Mouse (Mus musculus) MEL (cell line): ENCODE measurements around the gene Alox5.

ENCODE experiments used
- CHD1 ChIP-seq: IDR thresholded peaks from 2 replicates; pipeline ENCODE4 v1.6.1; 2012; ENCODE audit warnings: low read depth, mild to moderate bottlenecking, inconsistent platforms, low read length, improper control_type of control experiment
- CTCF ChIP-seq, 3 experiments: IDR thresholded peaks in 2 of 3; conservative IDR thresholded peaks in 1 of 3; 2 replicates each; pipeline ENCODE4 v1.5.1; 2011 to 2012; ENCODE audit warnings: low read length in 3 of 3, low read depth in 2 of 3, mild to moderate bottlenecking in 2 of 3, improper control_type of control experiment in 1 of 3, inconsistent platforms in 1 of 3, mixed read lengths in 1 of 3, moderate library complexity in 1 of 3; ENCODE audit not compliant: control insufficient read depth in 1 of 3, insufficient read depth in 1 of 3, poor library complexity in 1 of 3, severe bottlenecking in 1 of 3
- EP300 ChIP-seq, 2 experiments: IDR thresholded peaks; 2 replicates each; pipeline ENCODE4 v1.6.1; 2011; ENCODE audit warnings: improper control_type of control experiment in 2 of 2, low read length in 2 of 2, low read depth in 1 of 2, mild to moderate bottlenecking in 1 of 2
- MAX ChIP-seq: IDR thresholded peaks from 2 replicates; pipeline ENCODE4 v1.6.1; 2011; ENCODE audit warnings: low read length, improper control_type of control experiment
- MEF2A ChIP-seq: IDR thresholded peaks from 2 replicates; pipeline ENCODE4 v1.6.1; 2014; ENCODE audit warnings: low read depth, mild to moderate bottlenecking, inconsistent platforms, low read length, improper control_type of control experiment; ENCODE audit not compliant: poor library complexity, insufficient replicate concordance, severe bottlenecking; ENCODE audit errors: extremely low read depth
- NRF1 ChIP-seq: IDR thresholded peaks from 2 replicates; pipeline ENCODE4 v1.6.1; 2014; ENCODE audit warnings: low read depth, mild to moderate bottlenecking, inconsistent platforms, low read length, improper control_type of control experiment, moderate library complexity; ENCODE audit not compliant: poor library complexity, insufficient read depth, severe bottlenecking
- POLR2A ChIP-seq, 2 experiments: IDR thresholded peaks; 2 replicates each; pipeline ENCODE4 v1.6.1; 2011 to 2012; ENCODE audit warnings: low read length in 2 of 2, mild to moderate bottlenecking in 2 of 2, control low read depth in 1 of 2, improper control_type of control experiment in 1 of 2, low read depth in 1 of 2, moderate library complexity in 1 of 2; ENCODE audit not compliant: control insufficient read depth in 1 of 2, insufficient read depth in 1 of 2, poor library complexity in 1 of 2
- SMC3 ChIP-seq: IDR thresholded peaks from 2 replicates; pipeline ENCODE4 v1.6.1; 2011; ENCODE audit warnings: low read depth, low read length, improper control_type of control experiment
- ZNF384 ChIP-seq: IDR thresholded peaks from 2 replicates; pipeline ENCODE4 v1.6.1; 2012; ENCODE audit warnings: low read depth, mild to moderate bottlenecking, inconsistent platforms, low read length, improper control_type of control experiment

DNA sequence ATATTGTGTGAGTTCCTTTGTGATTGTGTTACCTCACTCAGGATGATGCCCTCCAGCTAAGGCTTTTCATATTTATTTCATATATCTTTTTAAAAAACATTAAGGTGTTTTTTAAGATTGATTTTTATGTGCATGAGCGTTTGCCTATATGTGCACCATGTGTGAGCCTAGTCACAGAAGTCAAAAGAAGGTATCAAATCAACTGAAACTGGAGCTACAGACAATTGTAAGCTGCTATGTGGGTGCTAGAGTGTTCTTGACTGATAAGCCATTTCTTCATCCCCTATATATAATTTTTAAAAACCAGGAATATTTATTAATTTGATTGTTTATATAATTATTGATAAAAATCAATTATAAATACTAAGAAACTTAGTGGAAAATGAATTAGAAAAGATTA, 72.9 kb downstream of the Alox5 start:
- no peak for TF ChIP-seq CTCF (IDR thresholded peaks at IDR 0.05 in 2 of 3, conservative IDR thresholded peaks at IDR 0.05 in 1 of 3; ENCODE audit: control insufficient read depth in 1 of 3, insufficient read depth in 1 of 3, low read depth in 2 of 3, low read length in 3 of 3, poor library complexity in 1 of 3, severe bottlenecking in 1 of 3)
- TF ChIP-seq EP300 (IDR thresholded peaks at IDR 0.05; ENCODE audit: low read depth in 1 of 2, low read length in 2 of 2) = no peak
- TF ChIP-seq SMC3 = no peak
- no peak for TF ChIP-seq POLR2A (IDR thresholded peaks at IDR 0.05; ENCODE audit: control insufficient read depth in 1 of 2, insufficient read depth in 1 of 2, low read depth in 1 of 2, low read length in 2 of 2, poor library complexity in 1 of 2)
- TF ChIP-seq NRF1 = no peak
- no peak for TF ChIP-seq ZNF384
- TF ChIP-seq MAX = no peak
- no peak for TF ChIP-seq CHD1
- TF ChIP-seq MEF2A = no peak
